Mouse (Mus musculus) lung, adult 2 months (tissue): ENCODE measurements around the gene Nolc1. TPM values are rescaled to one million over a fixed set of nuclear protein-coding genes. Genes with fewer than 3 reads are reported as not detected.
A peak's percentile ranks its signal among the peaks of the same experiment; 100 is the strongest.

Experiments
- DNase-seq: peaks from one replicate; pipeline ENCODE4 v3.0.0; 2022
- H3K4me1 ChIP-seq: fragments of 200-500 bp; 2 replicates; pipeline ENCODE4 v1.6.1; 2011; ENCODE audit warnings: low read length; ENCODE audit not compliant: control insufficient read depth, insufficient read depth
- H3K4me3 ChIP-seq: fragments of 200-500 bp; replicated peaks from 2 replicates; pipeline ENCODE3; 2011; ENCODE audit warnings: low read depth, mild to moderate bottlenecking, control low read depth, low read length; ENCODE audit errors: extremely low read depth
- CTCF ChIP-seq: fragments of 200-500 bp; IDR thresholded peaks from 2 replicates; pipeline ENCODE4 v1.5.1; 2011; ENCODE audit warnings: mild to moderate bottlenecking, low read length, control low read depth; ENCODE audit not compliant: insufficient read depth
- POLR2A ChIP-seq: fragments of 200-500 bp; IDR thresholded peaks from 2 replicates; pipeline ENCODE4 v1.6.1; 2011; ENCODE audit warnings: low read depth, mild to moderate bottlenecking, control low read depth, low read length, borderline replicate concordance; ENCODE audit errors: extremely low read depth
- WGBS: fragments of 180-500 bp; shearing (Covaris S2); methylation state at CpG from one replicate; pipeline ENCODE4 v1.1.7; 2018; 5-methylcytosine and 5-hydroxymethylcytosine counted together
- polyA plus RNA-seq: library from polyadenylated mRNA; depleted of rRNA; stranded (reverse); fragments of >200 nt; gene quantifications from 2 replicates; pipeline ENCODE4 v1.2.3, GENCODE M21; 2012

The Nolc1 gene
- polyA plus RNA-seq, 1 experiment = 9.8 TPM

DNA sequence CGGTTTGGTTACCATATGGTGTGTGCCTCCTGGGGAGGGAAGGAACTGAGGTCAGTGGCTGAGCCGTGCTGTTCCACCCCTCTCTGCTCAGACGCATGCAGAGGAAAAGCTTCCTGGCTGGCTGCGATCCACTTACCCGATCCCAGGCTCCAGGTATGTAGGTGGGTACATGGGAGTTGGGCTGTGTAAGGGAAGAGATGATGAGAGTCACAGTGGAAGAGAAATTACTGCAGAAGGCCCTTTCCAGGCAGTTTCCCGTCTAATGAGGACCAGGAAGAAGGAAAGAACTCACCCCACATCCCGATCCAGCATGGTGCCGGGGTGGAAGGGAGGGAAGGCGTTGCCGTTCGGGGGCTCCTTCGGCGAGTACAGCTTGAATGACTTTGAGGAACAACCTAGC, 39.7 kb upstream of the Nolc1 start:
- no peak for DNase-seq
- no peak overlapping the region for H3K4me3 ChIP-seq
- WGBS = 80% methylated on average over 13 of the region's 13 CpGs
- peaks cover 15% of the 10 kb centered on the region for H3K4me1 ChIP-seq
- TF ChIP-seq POLR2A = no peak

- Histone ChIP-seq H3K4me1 (peaks cover 22% of the 10 kb centered on the region), H3K4me3 (no peak overlapping the region)
- no peak for DNase-seq
- 51% methylated on average over 13 of the region's 13 CpGs for WGBS
- TF ChIP-seq CTCF = peak; percentile 30; the same call in 1 of the 2 replicates
- TF ChIP-seq POLR2A = no peak
These were observed 39.0 kb upstream of the Nolc1 start for GRCm38 (mm10) chr19:46036477-46037242.

DNA sequence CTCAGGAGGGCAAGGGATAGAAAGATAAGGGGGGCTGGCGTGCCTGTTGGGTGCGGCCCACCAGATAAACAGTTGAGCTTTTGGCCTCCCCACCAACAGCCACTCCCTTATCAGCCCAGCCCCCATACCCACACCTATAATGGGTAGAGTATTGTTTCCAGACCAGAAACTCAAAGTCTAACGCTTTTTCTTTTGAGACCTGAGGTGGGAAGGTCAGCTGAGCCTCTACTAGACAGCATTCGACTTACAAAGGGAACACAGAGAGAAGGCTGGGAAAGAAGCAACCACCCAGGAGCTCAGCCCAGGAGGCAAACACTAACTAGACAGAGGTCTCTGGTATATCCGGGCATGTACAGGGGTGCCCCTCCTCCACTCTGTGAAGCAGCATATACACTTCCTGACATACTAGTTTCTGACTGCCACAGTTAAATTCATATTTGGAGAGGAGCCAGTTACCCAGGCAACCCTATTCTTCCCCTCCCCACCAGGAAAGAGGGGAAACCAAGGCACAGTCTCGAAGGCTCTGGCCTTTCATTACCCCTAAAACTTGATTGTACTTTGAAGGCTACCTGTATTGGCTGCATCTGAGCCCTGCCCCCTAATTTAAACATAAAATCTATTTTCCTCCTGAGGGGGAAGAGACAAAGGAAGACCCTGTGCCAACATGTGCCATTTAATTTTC, 38.3 kb upstream of the Nolc1 start:
- no peak for DNase-seq
- Histone ChIP-seq H3K4me1 (peaks cover 25% of the 10 kb centered on the region), H3K4me3 (no peak overlapping the region)
- WGBS = 11% methylated on average over 6 of the region's 6 CpGs
- no peak for TF ChIP-seq POLR2A
- TF ChIP-seq CTCF = no peak

GRCm38 (mm10) chr19:46037925-46038850, 37.5 kb upstream of the Nolc1 start:
- H3K4me1 ChIP-seq = peaks cover 33% of the 10 kb centered on the region
- TF ChIP-seq CTCF (no peak), POLR2A (no peak)
- WGBS = 8% methylated on average over 13 of the region's 13 CpGs
- DNase-seq = no peak
- peak overlapping the region; percentile 49 for H3K4me3 ChIP-seq

- DNase-seq = peak; percentile 38
- WGBS = 1% methylated on average over 17 of the region's 17 CpGs
- H3K4me3 ChIP-seq = peak overlapping the region; percentile 49
- H3K4me1 ChIP-seq = peaks cover 38% of the 10 kb centered on the region
- TF ChIP-seq CTCF = no peak
- no peak for TF ChIP-seq POLR2A
These were observed 36.8 kb upstream of the Nolc1 start for GRCm38 (mm10) chr19:46038851-46039260.

- Histone ChIP-seq H3K4me3 (peak overlapping the region; percentile 60), H3K4me1 (peaks cover 39% of the 10 kb centered on the region)
- WGBS = 1% methylated on average over 27 of the region's 30 CpGs
- TF ChIP-seq POLR2A = peak; percentile 74; the same call in 1 of the 2 replicates
- no peak for TF ChIP-seq CTCF
- peak; percentile 84 for DNase-seq
These were observed 36.2 kb upstream of the Nolc1 start for GRCm38 (mm10) chr19:46039478-46039877.

GRCm38 (mm10) chr19:46040149-46040902, 35.3 kb upstream of the Nolc1 start:
- H3K4me3 ChIP-seq = peak overlapping the region; percentile 27
- DNase-seq = no peak
- WGBS = 19% methylated on average over 14 of the region's 14 CpGs
- peaks cover 39% of the 10 kb centered on the region for H3K4me1 ChIP-seq
- no peak for TF ChIP-seq CTCF
- TF ChIP-seq POLR2A = no peak

GRCm38 (mm10) chr19:46041299-46041932, 34.2 kb upstream of the Nolc1 start:
- Histone ChIP-seq H3K4me1 (peaks cover 39% of the 10 kb centered on the region), H3K4me3 (no peak overlapping the region)
- TF ChIP-seq POLR2A (no peak), CTCF (no peak)
- no peak for DNase-seq
- WGBS = 9% methylated on average over 7 of the region's 7 CpGs
